Mouse (Mus musculus): ENCODE results near the gene Cp.

- TF ChIP-seq CTCF (conservative IDR thresholded peaks at IDR 0.05 in 1 of 2, IDR thresholded peaks at IDR 0.05 in 1 of 2; ENCODE audit: low read depth in 2 of 2, low read length in 2 of 2) (no peak), RCOR1 (conservative IDR thresholded peaks at IDR 0.05; ENCODE audit: low read depth, low read length) (no peak), NELFE (IDR thresholded peaks at IDR 0.05; ENCODE audit: low read depth, low read length) (no peak), USF2 (conservative IDR thresholded peaks at IDR 0.05; ENCODE audit: low read depth, low read length) (no peak), MYC (IDR thresholded peaks at IDR 0.05; ENCODE audit: low read depth, low read length) (no peak), MXI1 (IDR thresholded peaks at IDR 0.05; ENCODE audit: low read depth, low read length) (no peak), POLR2AphosphoS2 (IDR thresholded peaks at IDR 0.05; ENCODE audit: low read depth, low read length) (no peak), ELF1 (IDR thresholded peaks at IDR 0.05; ENCODE audit: low read depth, low read length) (no peak), USF1 (IDR thresholded peaks at IDR 0.05; ENCODE audit: low read depth, low read length) (no peak), POLR2A (IDR thresholded peaks at IDR 0.05; ENCODE audit: low read depth, low read length) (no peak), TBP (conservative IDR thresholded peaks at IDR 0.05; ENCODE audit: low read depth, low read length) (no peak), HCFC1 (IDR thresholded peaks at IDR 0.05; ENCODE audit: low read depth, low read length) (no peak), CHD2 (IDR thresholded peaks at IDR 0.05; ENCODE audit: low read length) (no peak)
Measured at GRCm38 (mm10) chr3:20036069-20036468, 79.2 kb downstream of the Cp start.
